7 mouse cellular contexts compared by ENCODE assay signal in genomic region chr12:117844917-117845316, GRCm38 (mm10). TPM values are rescaled to one million over a fixed set of nuclear protein-coding genes. Genes with fewer than 3 reads are reported as not detected.
DNase-seq lines count a peak whose midpoint lies in the region; ATAC-seq lines count a peak whose summit lies in the region.

No protein-coding gene starts in this region.

- no peak for DNase-seq in midbrain, embryonic 10.5 days (ENCODE audit: low spot score)
- no peak for DNase-seq in forebrain, embryonic 11.5 days (ENCODE audit: low spot score)
- no peak for DNase-seq in adrenal gland, adult 18-20 months (ENCODE audit: low spot score in 2 of 2)
- DNase-seq in thymus, adult 18-20 months = no peak

- peak overlapping the region; percentile 84 for H3K4me3 ChIP-seq in midbrain, embryonic 10.5 days
- H3K4me3 ChIP-seq in midbrain, embryonic 16.5 days (ENCODE audit: low read depth, low read length) = no peak overlapping the region
- peak overlapping the region; percentile 82 for H3K4me3 ChIP-seq in forebrain, embryonic 11.5 days (ENCODE audit: low read depth, low read length)
- peak overlapping the region; percentile 81 for H3K4me3 ChIP-seq in limb, embryonic 13.5 days
- H3K4me3 ChIP-seq in stomach, embryonic 15.5 days (replicated peaks) = peak overlapping the region; percentile 87

- WGBS in midbrain, embryonic 10.5 days = 36% methylated on average over 2 of the region's 2 CpGs
- WGBS in midbrain, embryonic 16.5 days = 23% methylated on average over 2 of the region's 2 CpGs
- WGBS in forebrain, embryonic 11.5 days = 25% methylated on average over 2 of the region's 2 CpGs
- 25% methylated on average over 2 of the region's 2 CpGs for WGBS in limb, embryonic 13.5 days
- WGBS in stomach, embryonic 15.5 days = 34% methylated on average over 2 of the region's 2 CpGs

- H3K9me3 ChIP-seq in midbrain, embryonic 10.5 days (replicated peaks) = no peaks in the 10 kb centered on the region
- H3K9me3 ChIP-seq in midbrain, embryonic 16.5 days (replicated peaks; ENCODE audit: control insufficient read depth, low read length, poor library complexity, severe bottlenecking) = no peaks in the 10 kb centered on the region
- H3K9me3 ChIP-seq in forebrain, embryonic 11.5 days (ENCODE audit: control insufficient read depth, low read length) = no peaks in the 10 kb centered on the region
- no peaks in the 10 kb centered on the region for H3K9me3 ChIP-seq in limb, embryonic 13.5 days
- H3K9me3 ChIP-seq in stomach, embryonic 15.5 days = no peaks in the 10 kb centered on the region

- H3K27me3 ChIP-seq in midbrain, embryonic 10.5 days (ENCODE audit: low read depth, poor library complexity, severe bottlenecking) = peaks cover 17% of the 10 kb centered on the region
- H3K27me3 ChIP-seq in midbrain, embryonic 16.5 days (ENCODE audit: control insufficient read depth, insufficient read depth, low read depth, low read length) = no peaks in the 10 kb centered on the region
- no peaks in the 10 kb centered on the region for H3K27me3 ChIP-seq in forebrain, embryonic 11.5 days (ENCODE audit: control insufficient read depth, insufficient read depth, low read length)
- H3K27me3 ChIP-seq in limb, embryonic 13.5 days = no peaks in the 10 kb centered on the region
- H3K27me3 ChIP-seq in stomach, embryonic 15.5 days (replicated peaks) = no peaks in the 10 kb centered on the region

- H3K9ac ChIP-seq in midbrain, embryonic 16.5 days (ENCODE audit: low read depth, low read length) = no peak overlapping the region
- H3K9ac ChIP-seq in forebrain, embryonic 11.5 days (ENCODE audit: low read length) = peak overlapping the region; percentile 7; the same call in 1 of the 2 replicates
- H3K9ac ChIP-seq in limb, embryonic 13.5 days = peak overlapping the region; percentile 51; the same call in 1 of the 2 replicates
- no peak overlapping the region for H3K9ac ChIP-seq in stomach, embryonic 15.5 days

- no peak for ATAC-seq in midbrain, embryonic 16.5 days
- no peak for ATAC-seq in forebrain, embryonic 11.5 days (replicated peaks; ENCODE audit: low FRiP score)
- ATAC-seq in limb, embryonic 13.5 days (ENCODE audit: low FRiP score, low read depth) = no peak
- ATAC-seq in stomach, embryonic 15.5 days (ENCODE audit: insufficient read depth, low FRiP score, low read depth) = no peak

- H3K4me1 ChIP-seq in midbrain, embryonic 10.5 days = peaks cover 35% of the 10 kb centered on the region
- no peaks in the 10 kb centered on the region for H3K4me1 ChIP-seq in midbrain, embryonic 16.5 days (ENCODE audit: control insufficient read depth, insufficient read depth, low read length)
- H3K4me1 ChIP-seq in forebrain, embryonic 11.5 days (replicated peaks; ENCODE audit: control insufficient read depth, insufficient read depth, low read length) = 0 out of 2 replicates have a peak, but pooled peaks cover 4% of the 10 kb centered on the region
- H3K4me1 ChIP-seq in limb, embryonic 13.5 days = peaks cover 26% of the 10 kb centered on the region
- H3K4me1 ChIP-seq in stomach, embryonic 15.5 days = no peaks in the 10 kb centered on the region

- H3K36me3 ChIP-seq in midbrain, embryonic 10.5 days = no peaks in the 10 kb centered on the region
- no peaks in the 10 kb centered on the region for H3K36me3 ChIP-seq in midbrain, embryonic 16.5 days (ENCODE audit: control insufficient read depth, insufficient read depth, low read length)
- H3K36me3 ChIP-seq in forebrain, embryonic 11.5 days (ENCODE audit: control insufficient read depth, insufficient read depth, low read length) = no peaks in the 10 kb centered on the region
- no peaks in the 10 kb centered on the region for H3K36me3 ChIP-seq in limb, embryonic 13.5 days
- H3K36me3 ChIP-seq in stomach, embryonic 15.5 days = no peaks in the 10 kb centered on the region

- no peak overlapping the region for H3K4me2 ChIP-seq in midbrain, embryonic 16.5 days (ENCODE audit: low read length)
- peak overlapping the region; percentile 86 for H3K4me2 ChIP-seq in forebrain, embryonic 11.5 days (ENCODE audit: low read depth, low read length, severe bottlenecking)
- peak overlapping the region; percentile 86 for H3K4me2 ChIP-seq in limb, embryonic 13.5 days (replicated peaks)
- peak overlapping the region; percentile 93 for H3K4me2 ChIP-seq in stomach, embryonic 15.5 days

- no peak overlapping the region for H3K27ac ChIP-seq in midbrain, embryonic 10.5 days (replicated peaks)
- no peak overlapping the region for H3K27ac ChIP-seq in midbrain, embryonic 16.5 days (ENCODE audit: low read length)
- no peak overlapping the region for H3K27ac ChIP-seq in forebrain, embryonic 11.5 days (ENCODE audit: low read depth, low read length)
- no peak overlapping the region for H3K27ac ChIP-seq in limb, embryonic 13.5 days
- no peak overlapping the region for H3K27ac ChIP-seq in stomach, embryonic 15.5 days

RNA-seq across cellular contexts. Expression of gene Cdca7l, which starts 40.8 kb away (rescaled TPM):
- 46.2 and 55.8 TPM in 2 replicates for polyA plus RNA-seq in midbrain, embryonic 10.5 days (2016; fragmentation: Nextera tagmentation; extraction: Ambion mirVana)
- polyA plus RNA-seq in midbrain, embryonic 16.5 days (2015; fragmentation: Nextera tagmentation; extraction: Ambion mirVana) = 3.6 and 4.8 TPM in 2 replicates
- 48.1 and 53.5 TPM in 2 replicates for polyA plus RNA-seq in forebrain, embryonic 11.5 days (2014; fragmentation: Nextera tagmentation; extraction: Ambion mirVana)
- 32.4 and 32.7 TPM in 2 replicates for polyA plus RNA-seq in limb, embryonic 13.5 days (2015; fragmentation: Nextera tagmentation; extraction: Ambion mirVana)
- 42.5 and 43.9 TPM in 2 replicates for polyA plus RNA-seq in stomach, embryonic 15.5 days (2015; fragmentation: Nextera tagmentation; extraction: Ambion mirVana)
- 1 to 10 TPM; 1.7 to 2.0 TPM for total RNA-seq in adrenal gland, adult 18-20 months (2021)

Comparison
In these comparisons a context has a peak if more than half of its experiments do, and no peak if none do; other contexts are left out.
1. H3K9ac ChIP-seq: peak in forebrain, embryonic 11.5 days (single experiment) and limb, embryonic 13.5 days (single experiment); none in midbrain, embryonic 16.5 days (single experiment) and stomach, embryonic 15.5 days (single experiment).